Mouse (Mus musculus): ENCODE measurements at regions not wholly inside any gene's neighbourhood (a gene's known extent, or its start where the extent isn't known, plus 50 kb on each side); places are given as distances from the start of the nearest gene placed in this dataset.
A peak's percentile ranks its signal among the peaks of the same experiment; 100 is the strongest.

DNA sequence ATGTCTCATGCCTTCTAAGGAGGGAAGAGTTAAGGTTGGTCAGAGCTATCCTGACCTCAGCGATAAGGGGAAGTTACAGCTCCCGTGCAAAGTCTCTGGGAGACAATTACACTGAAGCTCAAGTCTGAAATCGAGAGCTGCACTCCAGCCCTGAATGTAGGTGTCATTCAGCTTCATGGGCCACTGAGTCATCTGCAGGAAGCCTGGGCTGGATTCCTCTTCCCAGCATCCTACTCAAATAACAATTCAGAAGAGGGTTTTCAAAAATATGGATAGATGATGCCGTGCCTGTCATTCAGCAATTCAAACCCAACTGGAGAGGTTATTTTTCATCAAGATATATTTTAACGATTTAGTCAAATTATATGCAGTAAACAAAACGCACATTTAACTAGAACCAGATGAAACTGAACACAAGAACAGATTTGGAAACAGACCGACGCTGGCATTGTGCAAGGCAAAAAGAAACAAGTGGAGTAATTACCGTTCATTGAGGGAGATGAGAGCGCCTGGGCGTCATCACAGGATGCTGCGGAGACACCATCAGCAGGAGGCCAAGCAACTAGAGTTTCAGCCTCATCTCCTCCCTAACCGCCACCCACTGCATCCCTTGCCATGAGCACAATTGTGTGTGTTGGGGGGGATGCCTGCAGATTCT is 57.8 kb upstream of the Cfap46 start:
- Histone ChIP-seq H3K4me3 (replicated peaks) (no peak overlapping the region), H3K9me3 (replicated peaks) (no peaks in the 10 kb centered on the region), H3K27ac (replicated peaks) (0 out of 2 replicates have a peak overlapping the region, but pooled peaks have one; percentile 5), H3K4me2 (no peak overlapping the region), H3K36me3 (no peaks in the 10 kb centered on the region), H3K9ac (replicated peaks) (no peak overlapping the region), H3K4me1 (peaks cover 5% of the 10 kb centered on the region; the same call in 1 of the 2 replicates), H3K27me3 (replicated peaks) (no peaks in the 10 kb centered on the region)
- ATAC-seq (ENCODE audit: low FRiP score) = no peak
- whole genome bisulfite sequencing = 38% methylated on average over 13 of the region's 13 CpGs

DNA sequence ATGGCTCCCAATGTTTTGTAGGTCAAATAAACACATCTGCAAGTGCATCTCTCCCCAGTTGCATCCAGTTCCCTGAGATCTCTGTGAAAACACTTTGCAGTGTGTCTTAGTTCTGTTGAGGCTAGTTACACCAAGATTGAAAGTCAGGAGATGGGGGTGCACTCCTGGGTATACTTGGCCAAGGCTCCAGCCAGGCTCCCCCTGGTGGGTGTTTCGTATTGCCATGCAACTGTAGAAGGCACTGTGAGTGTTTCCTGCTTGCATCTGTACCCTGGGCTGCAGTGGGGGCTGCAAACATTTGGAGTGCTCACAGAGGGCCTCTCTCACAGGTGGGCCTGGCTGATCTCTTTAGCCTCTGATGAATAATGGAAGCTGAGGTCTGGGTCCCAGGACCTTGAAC is 63.2 kb upstream of the Cfap46 start:
- no peaks in the 10 kb centered on the region for H3K36me3 ChIP-seq
- 46% methylated on average over 1 of the region's 1 CpGs for WGBS
- H3K27ac ChIP-seq (replicated peaks) = no peak overlapping the region
- no peaks in the 10 kb centered on the region for H3K9me3 ChIP-seq (replicated peaks)
- H3K4me1 ChIP-seq = 0 out of 2 replicates have a peak, but pooled peaks cover 6% of the 10 kb centered on the region
- no peak overlapping the region for H3K4me3 ChIP-seq (replicated peaks)
- ATAC-seq (ENCODE audit: low FRiP score) = peak; percentile 35; the same call in 1 of the 2 replicates
- H3K9ac ChIP-seq (replicated peaks) = no peak overlapping the region
- H3K4me2 ChIP-seq = no peak overlapping the region
- no peaks in the 10 kb centered on the region for H3K27me3 ChIP-seq (replicated peaks)

DNA sequence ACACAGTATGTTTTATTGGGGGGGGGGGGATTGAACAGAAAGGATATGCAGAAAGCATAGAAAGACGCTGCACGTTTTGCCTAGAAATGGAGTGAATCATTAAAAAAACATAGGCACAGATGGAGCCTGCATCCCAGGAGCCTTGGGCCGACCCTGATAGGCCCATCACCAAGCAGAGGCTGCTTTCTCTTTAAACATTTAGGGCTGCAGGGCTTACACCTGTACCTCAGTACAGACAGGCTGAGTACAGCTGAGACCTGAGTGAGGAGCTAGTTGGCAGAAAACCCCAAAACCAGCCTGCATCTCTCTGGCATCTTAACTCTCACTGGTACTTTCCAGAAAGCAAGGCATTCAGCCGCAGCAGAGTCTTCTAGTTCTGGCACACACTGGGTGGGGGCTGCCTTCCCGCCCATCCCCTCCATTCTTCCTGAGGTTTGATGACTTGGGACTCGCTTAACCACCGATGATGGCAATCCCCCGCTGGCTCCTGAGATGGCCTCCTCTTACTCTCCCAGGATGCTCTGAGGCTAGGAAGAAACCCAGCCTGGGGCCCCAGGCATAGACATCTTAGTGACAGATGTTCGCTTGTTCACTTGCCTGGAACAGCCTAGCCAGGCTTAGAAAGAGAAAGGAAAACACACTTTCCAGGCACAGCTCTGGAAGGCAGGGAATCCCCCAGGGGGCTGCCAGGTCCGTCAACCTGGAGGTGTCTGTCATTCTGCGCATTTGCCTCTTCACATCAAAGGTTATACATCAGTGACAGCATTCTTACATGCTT is 63.9 kb upstream of the Cfap46 start:
- Histone ChIP-seq H3K4me3 (replicated peaks) (no peak overlapping the region), H3K27me3 (replicated peaks) (no peaks in the 10 kb centered on the region), H3K9me3 (replicated peaks) (no peaks in the 10 kb centered on the region), H3K4me2 (no peak overlapping the region), H3K4me1 (0 out of 2 replicates have a peak, but pooled peaks cover 4% of the 10 kb centered on the region), H3K9ac (replicated peaks) (no peak overlapping the region), H3K27ac (replicated peaks) (0 out of 2 replicates have a peak overlapping the region, but pooled peaks have one; percentile 33), H3K36me3 (no peaks in the 10 kb centered on the region)
- ATAC-seq (ENCODE audit: low FRiP score) = peak; percentile 66; the same call in 1 of the 2 replicates
- 51% methylated on average over 11 of the region's 11 CpGs for WGBS

DNA sequence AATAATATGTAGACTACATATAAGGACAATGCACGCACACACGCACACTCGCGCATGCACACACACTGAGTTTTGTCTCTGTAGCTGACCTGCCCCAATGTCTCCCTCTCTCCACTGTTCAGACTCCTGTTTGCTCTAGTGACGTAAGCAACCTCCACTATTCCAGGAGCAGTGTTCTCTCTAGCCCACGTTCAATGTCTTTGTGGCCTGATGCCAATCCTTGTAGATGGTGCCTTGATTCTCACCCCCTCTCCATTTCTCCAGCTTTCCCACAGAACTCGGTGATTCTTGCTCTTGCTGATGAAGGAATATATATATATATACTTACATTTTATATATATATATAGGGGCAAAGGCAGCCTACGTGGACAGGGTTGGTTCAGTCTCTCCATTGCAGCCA is 71.4 kb upstream of the Cfap46 start:
- no peaks in the 10 kb centered on the region for H3K27me3 ChIP-seq (replicated peaks)
- H3K27ac ChIP-seq (replicated peaks) = no peak overlapping the region
- H3K9ac ChIP-seq (replicated peaks) = no peak overlapping the region
- H3K4me2 ChIP-seq = no peak overlapping the region
- H3K36me3 ChIP-seq = no peaks in the 10 kb centered on the region
- H3K4me3 ChIP-seq (replicated peaks) = no peak overlapping the region
- no peak for ATAC-seq (ENCODE audit: low FRiP score)
- no peaks in the 10 kb centered on the region for H3K9me3 ChIP-seq (replicated peaks)
- no peaks in the 10 kb centered on the region for H3K4me1 ChIP-seq
- 93% methylated on average over 8 of the region's 8 CpGs for WGBS

GRCm38 (mm10) chr7:139762522-139762921 is 71.5 kb upstream of the Adgra1 start:
- no peak for ATAC-seq (ENCODE audit: low FRiP score)
- H3K9me3 ChIP-seq (replicated peaks) = no peaks in the 10 kb centered on the region
- no peak overlapping the region for H3K4me3 ChIP-seq (replicated peaks)
- H3K27me3 ChIP-seq (replicated peaks) = no peaks in the 10 kb centered on the region
- H3K4me1 ChIP-seq = no peaks in the 10 kb centered on the region
- WGBS = 87% methylated on average over 1 of the region's 1 CpGs
- H3K4me2 ChIP-seq = no peak overlapping the region
- H3K9ac ChIP-seq (replicated peaks) = no peak overlapping the region
- no peaks in the 10 kb centered on the region for H3K36me3 ChIP-seq
- H3K27ac ChIP-seq (replicated peaks) = no peak overlapping the region

DNA sequence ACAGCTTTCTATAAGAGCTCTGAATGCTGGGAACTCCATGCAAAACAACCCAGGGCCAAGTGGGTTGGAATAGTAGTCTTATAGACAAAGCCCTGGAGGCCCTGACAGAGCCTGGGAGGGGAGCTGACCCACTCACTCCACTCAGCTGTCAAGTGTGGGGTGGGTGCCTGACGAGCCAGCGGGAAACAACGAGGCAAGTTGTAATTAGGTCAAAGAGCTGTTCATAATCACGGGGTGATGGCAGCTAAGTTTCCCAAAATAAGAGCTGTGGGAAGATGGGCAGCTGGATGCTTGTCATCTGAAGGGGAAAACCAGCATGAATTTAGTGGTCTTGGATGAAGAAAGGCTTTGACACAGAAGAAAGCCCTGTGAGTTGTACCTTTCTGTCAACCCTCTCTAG is 70.7 kb upstream of the Adgra1 start:
- Histone ChIP-seq H3K4me1 (no peaks in the 10 kb centered on the region), H3K4me2 (no peak overlapping the region), H3K9ac (replicated peaks) (no peak overlapping the region), H3K36me3 (no peaks in the 10 kb centered on the region), H3K27ac (replicated peaks) (no peak overlapping the region), H3K9me3 (replicated peaks) (no peaks in the 10 kb centered on the region), H3K4me3 (replicated peaks) (no peak overlapping the region), H3K27me3 (replicated peaks) (no peaks in the 10 kb centered on the region)
- 69% methylated on average over 4 of the region's 4 CpGs for WGBS
- no peak for ATAC-seq (ENCODE audit: low FRiP score)

- Histone ChIP-seq H3K27me3 (replicated peaks) (no peaks in the 10 kb centered on the region), H3K4me2 (no peak overlapping the region), H3K9ac (replicated peaks) (no peak overlapping the region), H3K4me3 (replicated peaks) (no peak overlapping the region), H3K36me3 (no peaks in the 10 kb centered on the region), H3K27ac (replicated peaks) (no peak overlapping the region), H3K9me3 (replicated peaks) (no peaks in the 10 kb centered on the region), H3K4me1 (no peaks in the 10 kb centered on the region)
- no peak for ATAC-seq (ENCODE audit: low FRiP score)
- WGBS = 73% methylated on average over 3 of the region's 3 CpGs
Measured at GRCm38 (mm10) chr7:139766296-139766695, 67.7 kb upstream of the Adgra1 start.

GRCm38 (mm10) chr7:139769167-139769566 is 64.8 kb upstream of the Adgra1 start:
- WGBS = 15% methylated on average over 1 of the region's 1 CpGs
- no peak overlapping the region for H3K27ac ChIP-seq (replicated peaks)
- no peaks in the 10 kb centered on the region for H3K27me3 ChIP-seq (replicated peaks)
- no peak overlapping the region for H3K4me3 ChIP-seq (replicated peaks)
- H3K36me3 ChIP-seq = no peaks in the 10 kb centered on the region
- no peak overlapping the region for H3K9ac ChIP-seq (replicated peaks)
- no peak for ATAC-seq (ENCODE audit: low FRiP score)
- H3K9me3 ChIP-seq (replicated peaks) = no peaks in the 10 kb centered on the region
- H3K4me2 ChIP-seq = no peak overlapping the region
- H3K4me1 ChIP-seq = no peaks in the 10 kb centered on the region

DNA sequence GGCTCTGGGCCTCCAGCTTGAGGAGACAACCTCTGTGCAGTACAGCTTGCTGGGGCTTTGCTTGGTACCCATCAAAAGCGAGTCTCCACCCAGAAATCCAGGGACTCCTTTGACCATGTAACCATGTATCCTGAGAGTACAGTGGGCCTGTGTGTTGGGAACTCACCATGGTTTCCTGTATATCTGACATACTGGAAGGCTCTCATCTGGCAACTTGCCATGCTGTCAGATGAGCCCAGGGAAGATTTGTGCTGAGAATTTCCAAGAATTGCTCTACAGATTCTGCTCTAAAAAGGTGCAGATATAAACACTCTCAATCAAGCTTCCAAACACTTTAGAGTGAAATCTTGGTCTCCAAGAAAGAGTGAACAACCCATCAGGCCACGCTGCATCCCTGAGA is 56.7 kb upstream of the Adgra1 start:
- ATAC-seq (ENCODE audit: low FRiP score) = no peak
- no peaks in the 10 kb centered on the region for H3K4me1 ChIP-seq
- H3K27ac ChIP-seq (replicated peaks) = no peak overlapping the region
- 83% methylated on average over 2 of the region's 2 CpGs for WGBS
- H3K36me3 ChIP-seq = no peaks in the 10 kb centered on the region
- no peak overlapping the region for H3K9ac ChIP-seq (replicated peaks)
- no peaks in the 10 kb centered on the region for H3K27me3 ChIP-seq (replicated peaks)
- H3K9me3 ChIP-seq (replicated peaks) = no peaks in the 10 kb centered on the region
- no peak overlapping the region for H3K4me3 ChIP-seq (replicated peaks)
- no peak overlapping the region for H3K4me2 ChIP-seq

DNA sequence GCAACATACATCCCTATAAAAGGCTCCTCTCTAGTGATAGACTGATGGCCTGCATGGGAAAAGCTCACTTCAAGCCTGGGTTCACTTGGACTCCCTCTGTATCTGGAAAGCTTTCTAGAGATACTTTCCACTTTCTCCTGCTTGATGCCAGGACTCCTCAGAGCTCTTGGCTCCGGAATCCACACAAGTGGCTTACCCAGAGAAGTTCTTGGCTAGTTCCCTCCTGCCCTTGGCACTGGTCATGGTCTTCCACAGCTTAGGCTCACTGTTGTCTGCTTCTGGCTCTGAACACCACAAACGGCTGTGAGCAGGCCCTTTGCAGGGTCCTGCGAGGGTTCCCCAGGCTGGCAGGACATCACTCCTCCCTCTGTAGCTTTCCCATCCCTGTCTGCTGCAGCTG is 54.1 kb upstream of the Adgra1 start:
- Histone ChIP-seq H3K36me3 (no peaks in the 10 kb centered on the region), H3K9ac (replicated peaks) (no peak overlapping the region), H3K4me3 (replicated peaks) (no peak overlapping the region), H3K27me3 (replicated peaks) (no peaks in the 10 kb centered on the region), H3K27ac (replicated peaks) (no peak overlapping the region), H3K9me3 (replicated peaks) (no peaks in the 10 kb centered on the region), H3K4me1 (no peaks in the 10 kb centered on the region), H3K4me2 (no peak overlapping the region)
- 90% methylated on average over 3 of the region's 3 CpGs for WGBS
- no peak for ATAC-seq (ENCODE audit: low FRiP score)

GRCm38 (mm10) chr7:139781513-139781912 is 52.5 kb upstream of the Adgra1 start:
- Histone ChIP-seq H3K4me3 (replicated peaks) (no peak overlapping the region), H3K4me1 (no peaks in the 10 kb centered on the region), H3K27me3 (replicated peaks) (no peaks in the 10 kb centered on the region), H3K4me2 (no peak overlapping the region), H3K36me3 (no peaks in the 10 kb centered on the region), H3K9ac (replicated peaks) (no peak overlapping the region), H3K27ac (replicated peaks) (no peak overlapping the region), H3K9me3 (replicated peaks) (no peaks in the 10 kb centered on the region)
- 92% methylated on average over 2 of the region's 2 CpGs for whole genome bisulfite sequencing
- ATAC-seq (ENCODE audit: low FRiP score) = no peak
